Mouse (Mus musculus) kidney, postnatal 0 days (tissue): Measurements from ENCODE around the gene Limch1. TPM values are rescaled to one million over a fixed set of nuclear protein-coding genes. Genes with fewer than 3 reads are reported as not detected.
A peak's percentile ranks its signal among the peaks of the same experiment; 100 is the strongest.

ENCODE experiments used
- ATAC-seq: fragments of 200-750 bp; cut with Nextera tagmentation; replicated peaks from 2 replicates; pipeline ENCODE4 v1.8.0; 2017; ENCODE audit warnings: low read depth, moderate number of reproducible peaks, moderate TSS enrichment, moderate library complexity; ENCODE audit not compliant: low FRiP score
- DNase-seq: peaks from one replicate; pipeline ENCODE4 v3.0.0-alpha.2; 2016; ENCODE audit warnings: low spot score
- H3K27ac ChIP-seq: fragments of 300-500 bp; sonication (generic); 2 replicates; pipeline ENCODE4 v1.5.1; 2014; ENCODE audit warnings: mild to moderate bottlenecking
- H3K27me3 ChIP-seq: fragments of 300-500 bp; sonication (generic); 2 replicates; pipeline ENCODE4 v1.6.1; 2014; ENCODE audit warnings: low read length, mixed read lengths; ENCODE audit not compliant: insufficient read depth
- H3K36me3 ChIP-seq: fragments of 300-500 bp; sonication (generic); 2 replicates; pipeline ENCODE4 v1.6.1; 2014; ENCODE audit warnings: low read length, mixed read lengths; ENCODE audit not compliant: insufficient read depth
- H3K4me1 ChIP-seq: fragments of 300-500 bp; sonication (generic); replicated peaks from 2 replicates; pipeline ENCODE4 v1.6.1; 2014; ENCODE audit warnings: antibody characterized with exemption, low read length, mixed read lengths; ENCODE audit not compliant: insufficient read depth
- H3K4me2 ChIP-seq: fragments of 300-500 bp; sonication (generic); 2 replicates; pipeline ENCODE4 v1.6.1; 2014; ENCODE audit warnings: mild to moderate bottlenecking, low read length, moderate library complexity, mixed read lengths
- H3K4me3 ChIP-seq: fragments of 300-500 bp; sonication (generic); replicated peaks from 2 replicates; pipeline ENCODE4 v1.5.1; 2014; ENCODE audit warnings: low read depth, low read length
- H3K9ac ChIP-seq: fragments of 300-500 bp; sonication (generic); 2 replicates; pipeline ENCODE4 v1.6.1; 2014; ENCODE audit warnings: low read depth, low read length
- H3K9me3 ChIP-seq: fragments of 300-500 bp; sonication (generic); replicated peaks from 2 replicates; pipeline ENCODE4 v1.6.1; 2016; ENCODE audit warnings: low read length, inconsistent platforms, mixed read lengths
- CTCF ChIP-seq: IDR thresholded peaks from 2 replicates; pipeline ENCODE4 v1.5.1; 2016; ENCODE audit warnings: antibody characterized with exemption, low read depth, mild to moderate bottlenecking, moderate library complexity
- WGBS: fragments of 180-500 bp; shearing (Covaris S2); extraction: QIAGEN DNeasy Blood & Tissue Kit; methylation state at CpG from one replicate; pipeline ENCODE4 v1.1.7; 2014; 5-methylcytosine and 5-hydroxymethylcytosine counted together
- polyA plus RNA-seq: library from polyadenylated mRNA; unstranded; fragments of >200 nt; fragmentation: Nextera tagmentation; extraction: Ambion mirVana; gene quantifications from 2 replicates; pipeline ENCODE4 v1.2.1, GENCODE M21; 2015

Gene Limch1
- polyA plus RNA-seq, 1 experiment from 2014 or later, result 34.1 TPM

- Histone ChIP-seq H3K4me1 (no peaks in the 10 kb centered on the region; the same call in 1 of the 2 replicates), H3K36me3 (no peaks in the 10 kb centered on the region), H3K9me3 (no peaks in the 10 kb centered on the region), H3K4me3 (no peak overlapping the region), H3K9ac (no peak overlapping the region), H3K4me2 (no peak overlapping the region), H3K27me3 (no peaks in the 10 kb centered on the region), H3K27ac (no peak overlapping the region)
- TF ChIP-seq CTCF, result no peak
- WGBS, result 97% methylated on average over 9 of the region's 9 CpGs
- DNase-seq (no peak), ATAC-seq (no peak)
Observed at GRCm38 (mm10) chr5:66910610-66911009, 165.0 kb downstream of the Limch1 start.

- Histone ChIP-seq H3K9me3 (no peaks in the 10 kb centered on the region), H3K27ac (no peak overlapping the region), H3K27me3 (no peaks in the 10 kb centered on the region), H3K36me3 (no peaks in the 10 kb centered on the region), H3K4me2 (no peak overlapping the region), H3K4me3 (no peak overlapping the region), H3K9ac (no peak overlapping the region), H3K4me1 (no peaks in the 10 kb centered on the region; the same call in 1 of the 2 replicates)
- ATAC-seq, result no peak
- 93% methylated on average over 4 of the region's 4 CpGs for WGBS
- TF ChIP-seq CTCF, result no peak
- no peak for DNase-seq
Observed at GRCm38 (mm10) chr5:66911068-66911467, 165.4 kb downstream of the Limch1 start.

- TF ChIP-seq CTCF, result no peak
- Histone ChIP-seq H3K36me3 (no peaks in the 10 kb centered on the region), H3K9ac (no peak overlapping the region), H3K4me3 (no peak overlapping the region), H3K4me1 (peaks cover 7% of the 10 kb centered on the region), H3K9me3 (no peaks in the 10 kb centered on the region), H3K4me2 (no peak overlapping the region), H3K27me3 (no peaks in the 10 kb centered on the region), H3K27ac (no peak overlapping the region)
- ATAC-seq (no peak), DNase-seq (no peak)
- WGBS, result 86% methylated on average over 6 of the region's 6 CpGs
Observed at GRCm38 (mm10) chr5:66913791-66914190, 168.2 kb downstream of the Limch1 start.

GRCm38 (mm10) chr5:66917353-66918315, 172.0 kb downstream of the Limch1 start:
- 82% methylated on average over 8 of the region's 8 CpGs for WGBS
- Histone ChIP-seq H3K36me3 (no peaks in the 10 kb centered on the region), H3K4me3 (no peak overlapping the region), H3K9me3 (no peaks in the 10 kb centered on the region), H3K4me1 (peaks cover 9% of the 10 kb centered on the region), H3K4me2 (no peak overlapping the region), H3K27ac (no peak overlapping the region), H3K9ac (no peak overlapping the region), H3K27me3 (no peaks in the 10 kb centered on the region)
- DNase-seq, result no peak
- no peak for ATAC-seq
- no peak for TF ChIP-seq CTCF

GRCm38 (mm10) chr5:66918316-66919305, 173.0 kb downstream of the Limch1 start:
- no peak overlapping the region for H3K9ac ChIP-seq
- TF ChIP-seq CTCF, result no peak
- no peaks in the 10 kb centered on the region for H3K36me3 ChIP-seq
- 38% methylated on average over 11 of the region's 11 CpGs for WGBS
- DNase-seq (no peak), ATAC-seq (no peak)
- peak overlapping the region; percentile 9; the same call in 1 of the 2 replicates for H3K4me2 ChIP-seq
- H3K27me3 ChIP-seq, result no peaks in the 10 kb centered on the region
- H3K9me3 ChIP-seq, result no peaks in the 10 kb centered on the region
- no peak overlapping the region for H3K4me3 ChIP-seq
- H3K27ac ChIP-seq, result no peak overlapping the region
- H3K4me1 ChIP-seq, result peaks cover 11% of the 10 kb centered on the region

GRCm38 (mm10) chr5:66922582-66922981, 177.0 kb downstream of the Limch1 start:
- Histone ChIP-seq H3K9ac (no peak overlapping the region), H3K27me3 (no peaks in the 10 kb centered on the region), H3K36me3 (no peaks in the 10 kb centered on the region), H3K4me1 (0 out of 2 replicates have a peak, but pooled peaks cover 4% of the 10 kb centered on the region), H3K4me2 (no peak overlapping the region), H3K27ac (no peak overlapping the region), H3K4me3 (no peak overlapping the region), H3K9me3 (no peaks in the 10 kb centered on the region)
- ATAC-seq (peak; percentile 71; the same call in 1 of the 2 replicates), DNase-seq (no peak)
- TF ChIP-seq CTCF, result no peak
- WGBS, result 56% methylated on average over 5 of the region's 5 CpGs
